1 mouse cellular context compared by ENCODE assay signal in genomic region chr12:17253069-17253468, GRCm38 (mm10).
TF ChIP-seq lines count a peak whose summit lies in the region.

No protein-coding gene starts in this region.

TF ChIP-seq in CH12.LX, 34 proteins besides CTCF, POLR2A, EP300 and RAD21 (continued from another document):
- no peak for TF ChIP-seq RCOR1 (conservative IDR thresholded peaks at IDR 0.05; ENCODE audit: low read depth, low read length)
